Mouse (Mus musculus) olfactory bulb, adult 2 months (tissue): ENCODE results near the gene Mfsd4a.

Experiments used
- CTCF ChIP-seq: fragments of 200-500 bp; IDR thresholded peaks from 2 replicates; pipeline ENCODE4 v1.5.1; 2012; ENCODE audit warnings: low read depth, mild to moderate bottlenecking, low read length, moderate library complexity; ENCODE audit not compliant: insufficient read depth
- POLR2A ChIP-seq: fragments of 200-500 bp; IDR thresholded peaks from 2 replicates; pipeline ENCODE4 v1.6.1; 2012; ENCODE audit warnings: mild to moderate bottlenecking, low read depth, low read length, moderate library complexity; ENCODE audit not compliant: insufficient read depth

GRCm38 (mm10) chr1:132069436-132069835 lies 1.6 kb upstream of the Mfsd4a start:
- TF ChIP-seq POLR2A (no peak), CTCF (no peak)
